Mouse (Mus musculus) bone marrow, adult 2 months (tissue): ENCODE data around the gene Srsf2.

Experiments used
- CTCF ChIP-seq: fragments of 200-500 bp; IDR thresholded peaks from 2 replicates; pipeline ENCODE4 v1.5.1; 2011; ENCODE audit warnings: low read length, control low read depth; ENCODE audit not compliant: control insufficient read depth, insufficient read depth
- POLR2A ChIP-seq: fragments of 200-500 bp; IDR thresholded peaks from 2 replicates; pipeline ENCODE4 v1.6.1; 2011; ENCODE audit warnings: low read depth, mild to moderate bottlenecking, control low read depth, low read length, borderline replicate concordance; ENCODE audit not compliant: control insufficient read depth

GRCm38 (mm10) chr11:116882446-116882845 is 29.6 kb upstream of the Srsf2 start:
- TF ChIP-seq POLR2A (no peak), CTCF (no peak)
